Mouse (Mus musculus) neural tube, embryonic 14.5 days (tissue): ENCODE results near the gene Fbxo10. TPM values are rescaled to one million over a fixed set of nuclear protein-coding genes. Genes with fewer than 3 reads are reported as not detected.
"Not testable (repeated sequence)": the region's sequence is repeated elsewhere in the genome, so short reads cannot be mapped to it uniquely, and the experiment has no call there.

Source experiments
- ATAC-seq: fragments of 200-750 bp; cut with Nextera tagmentation; 2 replicates; pipeline ENCODE4 v1.8.0; 2017; ENCODE audit warnings: low read depth, mild to moderate bottlenecking, moderate TSS enrichment, moderate library complexity
- H3K27ac ChIP-seq: fragments of 300-500 bp; sonication (generic); 2 replicates; pipeline ENCODE4 v1.5.1; 2014; ENCODE audit warnings: low read depth, mild to moderate bottlenecking, control low read depth, low read length, moderate library complexity, mixed read lengths
- H3K27me3 ChIP-seq: fragments of 300-500 bp; sonication (generic); 2 replicates; pipeline ENCODE4 v1.6.1; 2014; ENCODE audit warnings: low read length; ENCODE audit not compliant: control insufficient read depth, insufficient read depth
- H3K36me3 ChIP-seq: fragments of 300-500 bp; sonication (generic); 2 replicates; pipeline ENCODE4 v1.6.1; 2014; ENCODE audit warnings: low read length, mixed read lengths; ENCODE audit not compliant: control insufficient read depth, insufficient read depth
- H3K4me1 ChIP-seq: fragments of 300-500 bp; sonication (generic); 2 replicates; pipeline ENCODE4 v1.6.1; 2014; ENCODE audit warnings: low read length; ENCODE audit not compliant: control insufficient read depth, insufficient read depth
- H3K4me2 ChIP-seq: fragments of 300-500 bp; sonication (generic); 2 replicates; pipeline ENCODE4 v1.6.1; 2014; ENCODE audit warnings: mild to moderate bottlenecking, low read depth, low read length, control low read depth
- H3K4me3 ChIP-seq: fragments of 300-500 bp; sonication (generic); 2 replicates; pipeline ENCODE4 v1.5.1; 2014; ENCODE audit warnings: low read depth, low read length, control low read depth, mixed read lengths
- H3K9ac ChIP-seq: fragments of 300-500 bp; sonication (generic); replicated peaks from 2 replicates; pipeline ENCODE4 v1.6.1; 2014; ENCODE audit warnings: low read depth, mild to moderate bottlenecking, control low read depth, low read length, mixed read lengths
- H3K9me3 ChIP-seq: fragments of 300-500 bp; sonication (generic); 2 replicates; pipeline ENCODE4 v1.6.1; 2016; ENCODE audit warnings: low read length; ENCODE audit not compliant: control insufficient read depth
- WGBS: fragments of 180-500 bp; shearing (Covaris S2); extraction: QIAGEN DNeasy Blood & Tissue Kit; methylation state at CpG from one replicate; pipeline ENCODE4 v1.1.7; 2014; 5-methylcytosine and 5-hydroxymethylcytosine counted together
- polyA plus RNA-seq: library from polyadenylated mRNA; unstranded; fragments of >200 nt; fragmentation: Nextera tagmentation; extraction: Ambion mirVana; gene quantifications from 2 replicates; pipeline ENCODE4 v1.2.1, GENCODE M21; 2014

The Fbxo10 gene
- polyA plus RNA-seq, 1 experiment from 2014 or later = 12.9 TPM

GRCm38 (mm10) chr4:45063836-45064235 is 20.6 kb downstream of the Fbxo10 start:
- WGBS = 90% methylated on average over 1 of the region's 1 CpGs

GRCm38 (mm10) chr4:45055451-45055850 is 29.0 kb downstream of the Fbxo10 start:
- 94% methylated on average over 8 of the region's 8 CpGs for WGBS
- no peak overlapping the region for H3K27ac ChIP-seq
- no peaks in the 10 kb centered on the region for H3K4me1 ChIP-seq
- no peak for ATAC-seq
- H3K36me3 ChIP-seq = peaks cover 17% of the 10 kb centered on the region
- no peaks in the 10 kb centered on the region for H3K27me3 ChIP-seq
- H3K9ac ChIP-seq = no peak overlapping the region
- H3K9me3 ChIP-seq = no peaks in the 10 kb centered on the region
- no peak overlapping the region for H3K4me2 ChIP-seq
- H3K4me3 ChIP-seq = no peak overlapping the region

More at GRCm38 (mm10) chr4:45063836-45064235, 20.6 kb downstream of the Fbxo10 start:
- not testable (repeated sequence) for H3K27ac ChIP-seq, H3K4me2 ChIP-seq, H3K27me3 ChIP-seq, H3K9me3 ChIP-seq, H3K9ac ChIP-seq, H3K4me1 ChIP-seq, H3K4me3 ChIP-seq, ATAC-seq
- H3K36me3 ChIP-seq = peaks cover 23% of the 10 kb centered on the region

GRCm38 (mm10) chr4:45054862-45055261 is 29.5 kb downstream of the Fbxo10 start:
- 68% methylated on average over 3 of the region's 3 CpGs for WGBS
- no peak for ATAC-seq
- no peaks in the 10 kb centered on the region for H3K4me1 ChIP-seq
- H3K9ac ChIP-seq = no peak overlapping the region
- H3K9me3 ChIP-seq = no peaks in the 10 kb centered on the region
- peaks cover 17% of the 10 kb centered on the region for H3K36me3 ChIP-seq
- no peak overlapping the region for H3K4me2 ChIP-seq
- H3K27me3 ChIP-seq = no peaks in the 10 kb centered on the region
- H3K4me3 ChIP-seq = no peak overlapping the region
- no peak overlapping the region for H3K27ac ChIP-seq

GRCm38 (mm10) chr4:45047956-45048355 is 36.4 kb downstream of the Fbxo10 start:
- 78% methylated on average over 9 of the region's 9 CpGs for WGBS
- Histone ChIP-seq H3K27ac (no peak overlapping the region), H3K27me3 (no peaks in the 10 kb centered on the region)

GRCm38 (mm10) chr4:45047286-45047887 is 37.0 kb downstream of the Fbxo10 start:
- no peak overlapping the region for H3K4me2 ChIP-seq
- no peak overlapping the region for H3K4me3 ChIP-seq
- no peak overlapping the region for H3K27ac ChIP-seq
- H3K9ac ChIP-seq = no peak overlapping the region
- 89% methylated on average over 9 of the region's 9 CpGs for WGBS
- ATAC-seq = no peak
- H3K9me3 ChIP-seq = no peaks in the 10 kb centered on the region
- H3K36me3 ChIP-seq = peaks cover 21% of the 10 kb centered on the region; the same call in 1 of the 2 replicates
- H3K27me3 ChIP-seq = no peaks in the 10 kb centered on the region
- H3K4me1 ChIP-seq = no peaks in the 10 kb centered on the region

More at GRCm38 (mm10) chr4:45047956-45048355, 36.4 kb downstream of the Fbxo10 start:
- Histone ChIP-seq H3K4me1 (no peaks in the 10 kb centered on the region), H3K4me3 (no peak overlapping the region), H3K4me2 (no peak overlapping the region), H3K36me3 (peaks cover 21% of the 10 kb centered on the region; the same call in 1 of the 2 replicates), H3K9me3 (no peaks in the 10 kb centered on the region), H3K9ac (no peak overlapping the region)
- no peak for ATAC-seq

GRCm38 (mm10) chr4:45046679-45047078 is 37.7 kb downstream of the Fbxo10 start:
- no peaks in the 10 kb centered on the region for H3K27me3 ChIP-seq
- no peak overlapping the region for H3K4me3 ChIP-seq
- H3K9me3 ChIP-seq = no peaks in the 10 kb centered on the region
- peaks cover 21% of the 10 kb centered on the region; the same call in 1 of the 2 replicates for H3K36me3 ChIP-seq
- H3K4me2 ChIP-seq = no peak overlapping the region
- WGBS = 98% methylated on average over 5 of the region's 5 CpGs
- no peaks in the 10 kb centered on the region for H3K4me1 ChIP-seq
- ATAC-seq = no peak
- no peak overlapping the region for H3K9ac ChIP-seq
- no peak overlapping the region for H3K27ac ChIP-seq

GRCm38 (mm10) chr4:45040795-45041194 is 43.6 kb downstream of the Fbxo10 start:
- Histone ChIP-seq H3K36me3 (peaks cover 23% of the 10 kb centered on the region), H3K4me1 (no peaks in the 10 kb centered on the region), H3K27me3 (no peaks in the 10 kb centered on the region), H3K4me2 (no peak overlapping the region), H3K4me3 (no peak overlapping the region), H3K27ac (no peak overlapping the region), H3K9me3 (no peaks in the 10 kb centered on the region), H3K9ac (no peak overlapping the region)
- 83% methylated on average over 7 of the region's 7 CpGs for WGBS
- ATAC-seq = no peak

- not testable (repeated sequence) for ATAC-seq, H3K27ac ChIP-seq
Observed at GRCm38 (mm10) chr4:45039546-45039945, 44.9 kb downstream of the Fbxo10 start.

GRCm38 (mm10) chr4:45038879-45039278 is 45.5 kb downstream of the Fbxo10 start:
- H3K4me1 ChIP-seq, H3K27me3 ChIP-seq, H3K9ac ChIP-seq, H3K4me3 ChIP-seq, ATAC-seq, H3K9me3 ChIP-seq, H3K27ac ChIP-seq, H3K4me2 ChIP-seq: not testable (repeated sequence)
- H3K36me3 ChIP-seq = peaks cover 16% of the 10 kb centered on the region
- WGBS = 63% methylated on average over 8 of the region's 8 CpGs

More at GRCm38 (mm10) chr4:45039546-45039945, 44.9 kb downstream of the Fbxo10 start:
- H3K4me1 ChIP-seq, H3K9me3 ChIP-seq, H3K9ac ChIP-seq, H3K4me3 ChIP-seq, H3K27me3 ChIP-seq, H3K4me2 ChIP-seq: not testable (repeated sequence)
- WGBS = 93% methylated on average over 7 of the region's 7 CpGs
- H3K36me3 ChIP-seq = peaks cover 19% of the 10 kb centered on the region
